Mouse (Mus musculus) liver, embryonic 14.5 days (tissue): ENCODE data around the gene Gm19402. TPM values are rescaled to one million over a fixed set of nuclear protein-coding genes. Genes with fewer than 3 reads are reported as not detected.
"Not testable (repeated sequence)": the region's sequence is repeated elsewhere in the genome, so short reads cannot be mapped to it uniquely, and the experiment has no call there.

Source experiments
- ATAC-seq: fragments of 200-750 bp; cut with Nextera tagmentation; 2 replicates; pipeline ENCODE4 v1.8.0; 2017; ENCODE audit warnings: moderate number of reproducible peaks, mild to moderate bottlenecking, moderate library complexity; ENCODE audit not compliant: insufficient read depth
- DNase-seq, 3 experiments: peaks; one replicate each; pipeline ENCODE4 v3.0.0-alpha.2; 2012 to 2013; ENCODE audit warnings: low read depth in 3 of 3, low spot score in 3 of 3
- H3K27ac ChIP-seq: fragments of 300-500 bp; sonication (generic); 2 replicates; pipeline ENCODE4 v1.5.1; 2014; ENCODE audit warnings: moderate library complexity, mild to moderate bottlenecking, control low read depth, inconsistent platforms
- H3K27me3 ChIP-seq: fragments of 300-500 bp; sonication (generic); 2 replicates; pipeline ENCODE4 v1.6.1; 2014; ENCODE audit warnings: mild to moderate bottlenecking, low read length, moderate library complexity; ENCODE audit not compliant: control insufficient read depth, insufficient read depth
- H3K36me3 ChIP-seq: fragments of 300-500 bp; sonication (generic); replicated peaks from 2 replicates; pipeline ENCODE4 v1.6.1; 2014; ENCODE audit warnings: low read depth; ENCODE audit not compliant: control insufficient read depth, insufficient read depth
- H3K4me1 ChIP-seq, 2 experiments: fragments of 200-500 bp in 1 of 2; fragments of 300-500 bp in 1 of 2; sonication (generic) in 1 of 2; replicated peaks; 2 replicates each; pipeline ENCODE4 v1.6.1; 2012 to 2014; ENCODE audit warnings: antibody characterized with exemption in 1 of 2, inconsistent platforms in 1 of 2, low read length in 1 of 2; ENCODE audit not compliant: control insufficient read depth in 2 of 2, insufficient read depth in 2 of 2
- H3K4me2 ChIP-seq: fragments of 300-500 bp; sonication (generic); 2 replicates; pipeline ENCODE4 v1.6.1; 2014; ENCODE audit warnings: low read depth, mild to moderate bottlenecking, control low read depth, moderate library complexity
- H3K4me3 ChIP-seq, 2 experiments: fragments of 200-500 bp in 1 of 2; fragments of 300-500 bp in 1 of 2; sonication (generic) in 1 of 2; 2 replicates each; pipeline ENCODE4 v1.5.1; 2012 to 2014; ENCODE audit warnings: low read depth in 2 of 2, low read length in 2 of 2, mild to moderate bottlenecking in 2 of 2, control low read depth in 1 of 2, inconsistent platforms in 1 of 2, moderate library complexity in 1 of 2; ENCODE audit not compliant: insufficient read depth in 1 of 2
- H3K9ac ChIP-seq: fragments of 300-500 bp; sonication (generic); replicated peaks from 2 replicates; pipeline ENCODE4 v1.6.1; 2014; ENCODE audit warnings: mild to moderate bottlenecking, control low read depth, moderate library complexity
- H3K9me3 ChIP-seq: fragments of 300-500 bp; sonication (generic); 2 replicates; pipeline ENCODE4 v1.6.1; 2016; ENCODE audit warnings: low read length, mixed read lengths; ENCODE audit not compliant: control insufficient read depth
- CTCF ChIP-seq: IDR thresholded peaks from 2 replicates; pipeline ENCODE4 v1.5.1; 2016; ENCODE audit warnings: antibody characterized with exemption, low read depth, control low read depth
- EP300 ChIP-seq: IDR thresholded peaks from 2 replicates; pipeline ENCODE4 v1.6.1; 2016; ENCODE audit warnings: antibody characterized with exemption, low read depth
- WGBS: fragments of 180-500 bp; shearing (Covaris S2); extraction: QIAGEN DNeasy Blood & Tissue Kit; methylation state at CpG from one replicate; pipeline ENCODE4 v1.1.7; 2014; ENCODE audit not compliant: insufficient replicate concordance; 5-methylcytosine and 5-hydroxymethylcytosine counted together
- polyA plus RNA-seq, 2 experiments: library from polyadenylated mRNA; depleted of rRNA in 1 of 2; stranded (reverse) in 1 of 2; unstranded in 1 of 2; fragments of >200 nt; fragmentation: Nextera tagmentation in 1 of 2; extraction: Ambion mirVana in 1 of 2; gene quantifications; 2 replicates each; pipeline versions ENCODE4 v1.2.1 to v1.2.3; 2012 to 2014

The Gm19402 gene
- not detected in 2 replicates for polyA plus RNA-seq (2012; rRNA removed)
- polyA plus RNA-seq (2014; fragmentation: Nextera tagmentation; extraction: Ambion mirVana), result not detected in 2 replicates

DNA sequence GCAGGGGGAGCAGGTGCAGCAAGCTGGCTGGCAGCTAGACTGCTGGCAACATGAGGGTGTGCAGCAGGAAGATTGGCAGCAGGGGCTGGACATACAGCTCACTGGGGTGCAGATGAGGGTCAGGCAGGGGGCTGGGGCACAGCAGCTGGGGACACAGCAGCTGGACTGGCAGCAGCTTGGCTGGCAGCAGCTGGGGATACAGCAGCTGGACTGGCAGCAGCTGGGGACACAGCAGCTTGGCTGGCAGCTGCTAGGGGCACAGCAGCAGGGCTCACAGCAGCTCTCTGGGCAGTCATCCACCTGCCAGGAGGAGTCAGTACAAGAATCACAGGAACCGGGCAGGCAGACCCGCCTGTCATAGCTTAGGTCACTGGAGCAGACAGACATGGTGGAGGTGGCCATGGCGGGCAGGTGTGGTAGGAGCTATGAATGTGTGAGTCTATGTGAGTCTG is at the start of gene Gm19402:
Gene Gm19402 (minus strand): TSS at position 402 of the 452 bp plus-strand sequence.
- peaks cover 24% of the 10 kb centered on the region for H3K27me3 ChIP-seq
- not testable (repeated sequence) for H3K4me1 ChIP-seq, H3K9ac ChIP-seq, H3K4me2 ChIP-seq, H3K9me3 ChIP-seq, ATAC-seq, H3K36me3 ChIP-seq, H3K27ac ChIP-seq, H3K4me3 ChIP-seq, DNase-seq
- 55% methylated on average over 3 of the region's 3 CpGs for WGBS

DNA sequence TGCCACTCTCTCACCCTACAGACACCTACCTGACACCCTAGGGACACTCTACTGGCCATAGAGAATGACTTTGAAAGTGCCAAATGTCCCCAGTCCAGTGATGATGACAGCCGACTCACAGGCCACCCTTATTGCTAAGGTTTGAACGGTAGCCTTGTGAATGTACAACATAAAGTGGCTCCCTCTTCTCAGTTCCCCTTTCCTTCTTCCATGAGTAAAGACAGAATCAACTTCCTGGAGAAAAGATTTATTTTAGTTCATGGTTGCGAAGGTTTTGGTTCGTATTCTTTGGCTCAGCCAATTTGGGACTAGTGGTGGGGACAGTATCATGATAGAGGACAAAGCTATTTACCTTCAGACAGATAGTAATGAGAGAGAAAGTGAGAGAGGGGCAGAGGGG is 48.4 kb upstream of the Gm19402 start:
- no peak overlapping the region for H3K4me2 ChIP-seq
- WGBS, result 48% methylated on average over 4 of the region's 4 CpGs
- no peaks in the 10 kb centered on the region for H3K36me3 ChIP-seq
- no peaks in the 10 kb centered on the region for H3K27me3 ChIP-seq
- no peak overlapping the region for H3K9ac ChIP-seq
- TF ChIP-seq CTCF (no peak), EP300 (no peak)
- no peaks in the 10 kb centered on the region for H3K9me3 ChIP-seq
- no peak for ATAC-seq
- no peaks in the 10 kb centered on the region for H3K4me1 ChIP-seq
- DNase-seq, result no peak
- H3K27ac ChIP-seq, result no peak overlapping the region
- no peak overlapping the region for H3K4me3 ChIP-seq

DNA sequence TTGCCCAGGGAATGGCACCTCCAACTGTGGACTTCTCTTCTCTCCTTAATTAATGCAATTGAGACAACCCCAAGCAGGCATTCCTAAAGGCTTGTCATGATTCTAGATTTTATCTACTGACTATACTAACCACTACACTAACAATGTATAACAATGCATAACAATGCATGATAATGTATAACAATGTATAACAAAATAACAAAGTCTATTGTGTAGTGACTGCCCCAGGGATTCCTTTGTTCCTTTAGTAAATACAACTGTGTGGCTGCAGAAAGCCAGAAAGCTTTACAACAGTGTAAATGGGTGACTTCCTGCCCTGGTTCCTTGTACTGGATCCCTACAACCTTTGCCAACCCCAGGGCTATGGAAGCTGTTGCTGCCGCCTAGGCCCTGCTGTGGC is 45.4 kb upstream of the Gm19402 start:
- Histone ChIP-seq H3K4me1 (no peaks in the 10 kb centered on the region), H3K27ac (no peak overlapping the region), H3K36me3 (no peaks in the 10 kb centered on the region), H3K9me3 (no peaks in the 10 kb centered on the region), H3K4me2 (no peak overlapping the region), H3K9ac (no peak overlapping the region), H3K4me3 (no peak overlapping the region), H3K27me3 (no peaks in the 10 kb centered on the region)
- ATAC-seq, result no peak
- DNase-seq, result no peak
- WGBS, result 66% methylated on average over 1 of the region's 1 CpGs
- TF ChIP-seq CTCF, result no peak

DNA sequence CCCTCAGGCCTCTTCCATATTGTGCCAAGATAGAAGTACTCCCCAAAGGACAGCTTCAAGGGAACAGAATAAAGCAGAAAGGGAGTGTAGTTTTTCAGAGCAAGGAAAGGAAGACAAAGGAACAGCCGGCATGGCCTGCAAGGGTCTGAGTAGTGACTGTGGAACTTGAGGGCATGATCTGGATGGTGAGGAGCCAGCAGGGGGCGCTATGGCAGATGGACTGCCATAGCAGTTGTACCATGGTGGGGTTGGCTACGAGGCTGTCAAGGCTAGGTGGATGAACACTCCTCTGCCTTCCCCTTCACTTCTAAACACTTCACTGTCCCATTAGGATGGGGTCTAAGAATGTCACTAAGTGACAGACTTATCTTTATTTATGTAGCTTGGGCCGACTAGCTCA is 38.7 kb upstream of the Gm19402 start:
- DNase-seq, result no peak
- Histone ChIP-seq H3K27ac (no peak overlapping the region), H3K4me3 (no peak overlapping the region), H3K36me3 (no peaks in the 10 kb centered on the region), H3K9me3 (no peaks in the 10 kb centered on the region), H3K27me3 (no peaks in the 10 kb centered on the region), H3K4me1 (no peaks in the 10 kb centered on the region), H3K4me2 (no peak overlapping the region), H3K9ac (no peak overlapping the region)
- TF ChIP-seq CTCF (peak; percentile 81), EP300 (no peak)
- no peak for ATAC-seq
- WGBS, result 36% methylated on average over 4 of the region's 4 CpGs

DNA sequence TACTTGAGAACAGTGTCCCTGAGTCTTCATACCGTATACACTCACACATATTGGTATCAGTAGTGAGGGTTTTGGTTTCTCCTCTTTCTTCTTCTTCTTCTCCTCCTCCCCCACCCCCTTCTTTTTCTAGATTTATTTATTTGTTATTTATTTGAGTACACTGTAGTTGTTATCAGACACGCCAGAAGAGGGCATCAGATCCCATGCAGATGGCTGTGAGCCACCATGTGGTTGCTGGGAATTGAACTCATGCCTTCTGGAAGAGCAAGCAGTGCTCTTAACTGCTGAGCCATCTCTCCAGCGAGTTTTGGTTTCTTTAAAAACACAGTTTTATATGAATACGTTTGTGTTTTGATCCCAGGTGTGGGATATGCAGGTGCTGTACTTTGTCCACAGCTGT is 37.7 kb upstream of the Gm19402 start:
- Histone ChIP-seq H3K4me2 (no peak overlapping the region), H3K9me3 (no peaks in the 10 kb centered on the region), H3K36me3 (no peaks in the 10 kb centered on the region), H3K4me3 (no peak overlapping the region), H3K27me3 (no peaks in the 10 kb centered on the region), H3K4me1 (no peaks in the 10 kb centered on the region), H3K27ac (no peak overlapping the region), H3K9ac (no peak overlapping the region)
- 41% methylated on average over 4 of the region's 4 CpGs for WGBS
- TF ChIP-seq EP300, result no peak
- TF ChIP-seq CTCF, result no peak
- DNase-seq (no peak), ATAC-seq (no peak)
